Mouse (Mus musculus) layer of hippocampus, postnatal 25 days (tissue): ENCODE results near the gene Chst5. TPM values are rescaled to one million over a fixed set of nuclear protein-coding genes. Genes with fewer than 3 reads are reported as not detected.
"Not testable (repeated sequence)": the region's sequence is repeated elsewhere in the genome, so short reads cannot be mapped to it uniquely, and the experiment has no call there.

Experiments
- DNase-seq, 2 experiments: peaks; one replicate each; pipeline ENCODE4 v3.0.0; 2022; ENCODE audit warnings: mixed read lengths in 2 of 2, low spot score in 1 of 2; ENCODE audit errors: extremely low spot score in 1 of 2
- total RNA-seq, 2 experiments: library from RNA; stranded (reverse); gene quantifications; 2 replicates each; pipeline ENCODE4 v1.2.3; 2021

The Chst5 gene
- under 1 TPM; 0.70 to 0.71 TPM for total RNA-seq

DNA sequence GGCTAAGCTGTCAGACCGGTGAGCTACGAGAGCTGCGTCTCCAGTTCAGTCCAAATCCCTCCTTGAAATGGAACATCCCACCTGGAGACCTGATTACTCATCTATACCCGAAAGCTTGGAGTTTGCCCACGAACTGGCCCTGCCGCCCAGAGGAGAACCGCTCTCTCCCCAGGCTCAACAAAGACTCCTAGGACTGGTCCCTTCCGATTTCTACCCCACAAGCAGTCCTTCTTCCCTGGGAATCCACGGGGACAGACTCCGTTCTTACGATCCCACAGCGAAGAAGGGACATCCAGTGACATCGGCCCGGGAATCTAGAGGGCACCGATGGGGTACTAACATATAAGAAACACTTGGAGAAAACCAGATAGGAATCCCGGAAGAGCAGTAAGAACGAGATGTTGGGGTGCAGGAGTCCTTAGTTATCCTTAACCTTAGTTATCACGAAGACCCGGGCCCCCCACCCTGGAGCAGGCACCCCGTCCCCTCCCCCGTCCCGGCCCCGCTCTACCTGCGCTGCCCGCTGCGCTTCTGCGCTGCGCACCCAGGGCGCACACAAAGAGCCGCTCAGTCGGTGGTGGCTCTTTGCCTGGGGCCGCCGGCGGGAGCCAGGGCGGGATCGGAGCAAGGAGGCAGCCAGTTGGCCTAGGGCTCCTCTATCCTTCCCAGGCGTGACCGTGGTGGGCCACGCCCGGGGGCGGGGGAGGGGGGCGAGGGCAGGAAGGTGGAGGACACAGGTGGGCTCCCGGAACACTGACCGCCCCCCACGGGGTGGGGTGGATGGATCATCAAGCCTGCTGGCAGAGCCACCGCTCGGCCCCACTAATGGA, at the start of gene Chst5:
Gene Chst5 (minus strand): TSS at position 827 of the 830 bp plus-strand sequence.
- DNase-seq = no peak

DNA sequence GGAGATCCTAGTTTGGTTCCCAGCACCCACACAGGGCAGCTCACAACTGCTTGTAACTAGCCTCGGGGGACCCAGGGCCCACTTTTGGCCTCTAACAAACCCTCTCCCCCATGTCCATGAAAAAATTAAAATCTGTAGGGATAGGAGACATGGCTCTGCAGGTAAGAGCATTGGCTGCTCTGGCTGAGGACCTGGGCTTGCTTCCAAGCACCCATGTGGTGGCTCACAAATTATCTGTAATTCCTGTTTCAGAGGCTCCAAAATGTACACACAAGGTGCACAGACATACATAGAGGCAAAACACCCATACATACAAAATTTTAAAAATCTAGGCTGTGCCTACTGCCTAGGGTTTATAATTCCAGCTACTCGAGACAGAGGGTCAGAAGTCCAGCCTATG, 47.0 kb upstream of the Chst5 start:
- DNase-seq = no peak

GRCm38 (mm10) chr8:111955879-111956278, 45.6 kb upstream of the Chst5 start:
- no peak for DNase-seq

- no peak for DNase-seq
Observed at GRCm38 (mm10) chr8:111954844-111955594, 44.8 kb upstream of the Chst5 start.

GRCm38 (mm10) chr8:111951936-111952335, 41.7 kb upstream of the Chst5 start:
- no peak for DNase-seq

GRCm38 (mm10) chr8:111951317-111951716, 41.1 kb upstream of the Chst5 start:
- no peak for DNase-seq

GRCm38 (mm10) chr8:111950846-111951245, 40.6 kb upstream of the Chst5 start:
- DNase-seq = no peak

GRCm38 (mm10) chr8:111947954-111948353, 37.7 kb upstream of the Chst5 start:
- no peak for DNase-seq

- no peak for DNase-seq
Observed at GRCm38 (mm10) chr8:111947144-111947543, 36.9 kb upstream of the Chst5 start.

GRCm38 (mm10) chr8:111943544-111943943, 33.3 kb upstream of the Chst5 start:
- DNase-seq = no peak

DNA sequence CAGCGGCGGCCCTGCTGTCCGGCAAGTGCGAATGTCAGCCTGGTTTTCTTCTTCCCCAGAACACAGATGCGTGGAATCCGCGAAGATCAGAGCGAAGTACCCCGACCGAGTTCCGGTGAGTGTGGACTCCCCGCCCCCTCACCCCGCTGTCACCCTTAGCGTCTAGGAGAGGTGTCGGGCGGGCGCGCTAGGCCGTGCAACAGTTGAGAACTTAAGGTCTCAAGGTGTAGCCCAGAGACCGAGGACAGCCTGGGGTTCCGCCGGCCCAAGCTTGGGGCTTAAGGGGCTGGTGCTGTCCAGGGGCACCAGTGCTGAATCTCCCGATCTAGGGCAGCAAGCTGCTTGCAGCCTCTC, 30.8 kb upstream of the Chst5 start:
- DNase-seq = peak in 1 of 2 experiments; percentile 28

DNA sequence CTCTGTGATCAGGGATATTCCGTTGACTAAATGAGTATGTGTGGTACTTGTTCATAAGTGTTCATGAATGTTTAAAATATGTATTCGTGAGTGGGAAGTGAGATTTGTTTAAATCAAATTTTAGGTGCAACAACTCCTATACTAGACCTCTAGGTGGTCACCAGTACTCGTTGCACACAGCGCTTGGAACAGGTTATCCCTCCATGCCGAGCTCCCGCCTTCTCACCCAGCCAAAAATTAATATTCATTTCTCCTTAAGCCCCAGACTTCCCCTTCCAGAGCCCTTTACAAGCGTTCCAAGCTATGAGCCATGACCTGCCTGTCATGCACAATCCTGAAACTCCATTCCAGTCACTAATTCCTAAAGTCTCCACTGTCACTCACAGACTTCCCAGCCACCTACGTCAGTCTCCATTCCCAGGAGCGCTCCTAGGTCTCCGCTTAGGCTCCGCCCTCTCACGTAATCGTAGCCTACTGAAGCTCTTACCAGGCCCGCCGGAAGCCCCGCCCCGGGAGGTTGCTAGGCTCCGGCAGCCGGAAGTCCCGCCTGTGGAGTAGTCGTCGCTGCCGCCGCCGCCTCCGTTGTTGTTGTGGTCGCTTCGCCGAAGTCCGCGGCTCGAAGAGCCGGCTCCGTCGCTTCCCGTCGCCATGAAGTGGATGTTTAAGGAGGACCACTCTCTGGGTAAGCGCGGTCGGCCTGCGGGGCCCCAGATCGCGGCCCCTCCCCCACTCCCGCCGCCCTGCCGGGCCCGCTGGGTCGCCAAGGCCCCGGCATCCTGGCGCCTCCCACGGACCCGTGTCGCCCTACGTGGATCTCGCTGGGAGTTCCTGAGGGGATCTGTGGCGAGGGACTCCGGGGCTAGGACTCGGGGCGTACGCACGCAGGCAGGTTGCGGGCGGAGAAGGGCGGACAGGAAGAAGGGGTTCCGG, 30.2 kb upstream of the Chst5 start, which contains the start of gene Gabarapl2:
Gene Gabarapl2 (plus strand): TSS at position 533 of the 930 bp plus-strand sequence.
- DNase-seq = peak; percentile 90 to 91

GRCm38 (mm10) chr8:111939516-111940142, 29.4 kb upstream of the Chst5 start:
- DNase-seq = no peak

GRCm38 (mm10) chr8:111938076-111938985, 28.1 kb upstream of the Chst5 start:
- not testable (repeated sequence) for DNase-seq

- no peak for DNase-seq
Observed at GRCm38 (mm10) chr8:111937184-111937583, 26.9 kb upstream of the Chst5 start.

DNA sequence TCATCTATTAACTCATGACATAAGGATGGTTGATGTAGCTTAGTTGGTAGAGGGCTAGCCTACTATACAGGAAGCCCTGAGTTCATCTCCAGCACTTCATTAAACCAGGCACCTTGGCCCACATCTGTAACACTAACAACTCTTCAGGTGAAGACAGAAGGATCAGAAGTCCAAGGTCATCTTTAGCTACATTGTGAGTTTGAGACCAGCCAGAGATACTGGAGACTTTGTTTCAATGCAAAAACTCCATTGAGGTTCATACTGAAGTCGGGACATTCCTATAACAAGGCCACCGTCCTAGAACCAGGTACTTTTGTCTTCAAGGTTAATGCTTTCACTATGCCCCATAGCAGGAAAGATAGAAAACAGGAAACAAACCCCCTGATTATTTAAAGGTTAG, 24.0 kb upstream of the Chst5 start:
- no peak for DNase-seq

GRCm38 (mm10) chr8:111933348-111934076, 23.3 kb upstream of the Chst5 start, which contains the start of gene Tmem231:
Tmem231 (minus strand) TSS chr8:111933881.
- peak; percentile 73 to 78 for DNase-seq
